Mouse (Mus musculus) adrenal gland, adult 18-20 months (tissue): ENCODE data around the gene Mthfd1. TPM values are rescaled to one million over a fixed set of nuclear protein-coding genes. Genes with fewer than 3 reads are reported as not detected.
A peak's percentile ranks its signal among the peaks of the same experiment; 100 is the strongest.
"Not testable (repeated sequence)": the region's sequence is repeated elsewhere in the genome, so short reads cannot be mapped to it uniquely, and the experiment has no call there.

ENCODE experiments used
- DNase-seq, 2 experiments: peaks; one replicate each; pipeline ENCODE4 v3.0.0; 2021 to 2022; ENCODE audit warnings: low spot score in 2 of 2
- long read RNA-seq, 2 experiments: library from polyadenylated mRNA; stranded (forward); transcript quantifications; one replicate each; pipeline ENCODE4 v2.0.0; 2021
- total RNA-seq, 2 experiments: library from RNA; stranded (reverse); gene quantifications; 1 replicate in 1 of 2; 2 replicates in 1 of 2; pipeline ENCODE4 v1.2.3; 2021

Mthfd1 gene
- total RNA-seq, result 10 to 100 TPM; 30.9 to 47.3 TPM
- long read RNA-seq, experiment 1, transcript Mthfd1-201 (28 exons, 3,241 nt), result major isoform, 51 of 61 reads
- long read RNA-seq, experiment 1, partial matches to known transcripts, result 5 of 61 reads
- long read RNA-seq, experiment 1, other reads (novel, unspliced or antisense), result 4 of 61 reads
- long read RNA-seq, experiment 2, transcript Mthfd1-201 (28 exons, 3,241 nt), result major isoform, 114 of 140 reads
- long read RNA-seq, experiment 2, partial matches to known transcripts, result 18 of 140 reads
- long read RNA-seq, experiment 2, other reads (novel, unspliced or antisense), result 8 of 140 reads

GRCm38 (mm10) chr12:76254725-76255498, at the start of gene Mthfd1:
Gene Mthfd1, plus strand, starts transcription at chr12:76255298.
- peak; percentile 84 to 86 for DNase-seq

- DNase-seq, result no peak
Observed at GRCm38 (mm10) chr12:76209429-76209974, 45.6 kb upstream of the Mthfd1 start.

- no peak for DNase-seq
Observed at GRCm38 (mm10) chr12:76215121-76215520, 40.0 kb upstream of the Mthfd1 start.

- no peak for DNase-seq
Observed at GRCm38 (mm10) chr12:76216716-76217115, 38.4 kb upstream of the Mthfd1 start.

- DNase-seq, result not testable (repeated sequence)
Observed at GRCm38 (mm10) chr12:76222104-76222503, 33.0 kb upstream of the Mthfd1 start.

- no peak for DNase-seq
Observed at GRCm38 (mm10) chr12:76230644-76231043, 24.5 kb upstream of the Mthfd1 start.

- no peak for DNase-seq
Observed at GRCm38 (mm10) chr12:76235253-76235652, 19.8 kb upstream of the Mthfd1 start.

GRCm38 (mm10) chr12:76239145-76239838, 15.8 kb upstream of the Mthfd1 start:
- no peak for DNase-seq

- DNase-seq, result no peak
Observed at GRCm38 (mm10) chr12:76239839-76240571, 15.1 kb upstream of the Mthfd1 start.

GRCm38 (mm10) chr12:76240670-76241069, 14.4 kb upstream of the Mthfd1 start:
- no peak for DNase-seq

GRCm38 (mm10) chr12:76241084-76241483, 14.0 kb upstream of the Mthfd1 start:
- DNase-seq, result no peak

GRCm38 (mm10) chr12:76241833-76242232, 13.3 kb upstream of the Mthfd1 start:
- DNase-seq, result no peak

- DNase-seq, result no peak
Observed at GRCm38 (mm10) chr12:76244981-76245380, 10.1 kb upstream of the Mthfd1 start.

GRCm38 (mm10) chr12:76246646-76247045, 8.5 kb upstream of the Mthfd1 start, which contains the start of gene Tex21:
Gene Tex21, minus strand, starts transcription at chr12:76246746.
- no peak for DNase-seq

GRCm38 (mm10) chr12:76253090-76253489, 2.0 kb upstream of the Mthfd1 start:
- DNase-seq, result no peak

- DNase-seq, result no peak
Observed at GRCm38 (mm10) chr12:76253591-76253990, 1.5 kb upstream of the Mthfd1 start.

- no peak for DNase-seq
Observed at GRCm38 (mm10) chr12:76253991-76254390, 1.1 kb upstream of the Mthfd1 start.

- no peak for DNase-seq
Observed at GRCm38 (mm10) chr12:76255499-76255875, 389 bp downstream of the Mthfd1 start.

- DNase-seq, result no peak
Observed at GRCm38 (mm10) chr12:76256114-76256843, 1.2 kb downstream of the Mthfd1 start.

GRCm38 (mm10) chr12:76260673-76261072, 5.6 kb downstream of the Mthfd1 start:
- DNase-seq, result no peak
